Mouse (Mus musculus): ENCODE measurements around the gene Nab1.

DNA sequence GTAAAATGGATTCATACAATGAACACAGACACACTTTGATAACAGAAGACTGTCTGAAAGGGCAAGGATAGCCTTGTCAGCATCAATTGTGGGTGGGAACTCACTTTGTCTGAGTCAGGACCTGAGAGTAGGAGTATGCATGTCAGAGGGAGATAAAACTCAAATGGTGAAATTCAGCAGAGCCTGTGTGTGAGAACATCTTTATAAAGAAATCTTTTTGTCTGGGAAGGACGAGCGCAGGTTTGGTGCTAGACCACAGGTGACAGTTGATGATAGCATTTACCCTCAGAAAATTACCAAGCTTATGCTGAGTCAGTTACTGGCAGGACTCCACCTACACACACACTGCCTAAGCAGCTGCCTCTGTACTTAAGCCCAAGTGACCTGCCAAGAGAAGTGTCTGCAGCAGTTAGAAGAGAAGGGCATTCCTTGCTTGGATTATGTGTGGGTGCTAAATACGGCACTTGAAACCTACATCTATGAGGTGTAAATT is 45.9 kb downstream of the Nab1 start:
- TF ChIP-seq CTCF (IDR thresholded peaks at IDR 0.05; ENCODE audit: control insufficient read depth, insufficient read depth, insufficient read length) (no peak), MYOG (IDR thresholded peaks at IDR 0.05; ENCODE audit: control insufficient read depth, extremely low read depth, insufficient read length) (no peak), FOSL1 (IDR thresholded peaks at IDR 0.05; ENCODE audit: insufficient read depth, low read length, poor library complexity, severe bottlenecking) (no peak), MYOD1 (IDR thresholded peaks at IDR 0.05; ENCODE audit: control insufficient read depth, insufficient read length, low read depth) (peak; percentile 38), USF1 (IDR thresholded peaks at IDR 0.05; ENCODE audit: low read depth) (no peak)

Measured in C2C12 (cell line).